Mouse (Mus musculus): ENCODE measurements at regions not wholly inside any gene's neighbourhood (a gene's known extent, or its start where the extent isn't known, plus 50 kb on each side); places are given as distances from the start of the nearest gene placed in this dataset.
"Not testable (repeated sequence)": the region's sequence is repeated elsewhere in the genome, so short reads cannot be mapped to it uniquely, and the experiment has no call there.

DNA sequence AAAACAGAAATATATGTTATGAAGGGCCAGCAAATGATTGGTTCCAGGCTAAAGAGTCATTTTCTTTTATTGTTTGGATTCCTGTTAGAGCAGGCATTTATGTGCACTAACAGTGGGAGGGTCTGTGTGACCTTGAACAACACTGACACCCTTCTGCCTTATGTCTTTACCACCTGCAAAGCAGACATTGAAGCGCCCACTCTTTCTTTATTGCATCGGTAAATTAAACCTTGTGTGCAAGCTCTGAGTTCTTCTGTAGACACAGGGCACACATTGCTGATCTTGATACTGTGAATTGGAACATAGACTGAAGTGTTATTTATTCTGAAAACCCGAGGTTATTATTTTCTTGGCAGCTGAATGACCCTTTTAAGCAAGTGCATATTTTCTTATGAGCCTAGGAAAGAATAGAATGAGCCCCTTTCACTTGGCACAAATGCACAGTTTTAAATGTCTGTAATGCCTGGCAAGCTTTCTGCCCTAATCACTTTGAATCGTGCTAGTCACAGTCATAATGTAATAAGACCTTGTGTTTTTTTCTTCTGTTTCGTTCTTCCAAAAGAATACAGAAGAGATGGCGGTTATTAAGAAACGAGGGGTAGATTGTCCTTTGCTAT, 125.1 kb upstream of the Cobl start:
- DNase-seq (ENCODE audit: extremely low spot score, low read depth, low spot score) = peak; percentile 8

- DNase-seq (ENCODE audit: extremely low spot score, low read depth, low spot score) = not testable (repeated sequence)
These were observed 120.3 kb upstream of the Cobl start for GRCm38 (mm10) chr11:12584851-12585680.

DNA sequence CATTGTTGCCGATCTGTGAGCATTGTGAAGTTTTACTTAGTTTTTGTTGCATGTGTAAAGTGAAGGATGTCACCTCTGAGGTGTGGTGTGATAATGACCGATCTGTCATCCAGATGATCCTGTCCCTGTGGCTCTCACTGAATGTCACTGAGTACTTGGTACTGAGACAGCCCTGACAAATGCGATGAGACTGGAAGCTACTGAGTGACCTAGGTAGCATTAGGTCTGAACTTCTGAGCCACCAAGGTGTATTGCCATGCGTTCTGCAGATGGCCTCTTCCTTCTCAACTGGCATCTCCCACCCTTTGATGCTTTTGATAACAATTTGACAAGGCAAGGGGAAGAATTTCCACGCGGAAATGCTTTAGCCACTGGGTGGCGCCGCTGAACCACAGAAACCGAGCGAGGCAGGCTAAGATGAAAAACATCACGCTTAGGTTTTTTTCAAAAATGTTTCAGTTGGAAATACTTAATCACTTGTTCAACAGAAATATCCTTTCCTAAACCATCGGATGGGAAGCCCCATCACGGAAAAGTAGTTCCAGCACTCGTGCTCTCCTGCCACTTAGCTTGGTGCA, 114.3 kb upstream of the Cobl start:
- no peak for DNase-seq (ENCODE audit: extremely low spot score, low read depth, low spot score)

- DNase-seq (ENCODE audit: extremely low spot score, low read depth, low spot score) = no peak
These were observed 94.9 kb upstream of the Cobl start for GRCm38 (mm10) chr11:12559663-12560062.

- DNase-seq (ENCODE audit: extremely low spot score, low read depth, low spot score) = peak; percentile 35
These were observed 94.4 kb upstream of the Cobl start for GRCm38 (mm10) chr11:12558995-12559633.

DNA sequence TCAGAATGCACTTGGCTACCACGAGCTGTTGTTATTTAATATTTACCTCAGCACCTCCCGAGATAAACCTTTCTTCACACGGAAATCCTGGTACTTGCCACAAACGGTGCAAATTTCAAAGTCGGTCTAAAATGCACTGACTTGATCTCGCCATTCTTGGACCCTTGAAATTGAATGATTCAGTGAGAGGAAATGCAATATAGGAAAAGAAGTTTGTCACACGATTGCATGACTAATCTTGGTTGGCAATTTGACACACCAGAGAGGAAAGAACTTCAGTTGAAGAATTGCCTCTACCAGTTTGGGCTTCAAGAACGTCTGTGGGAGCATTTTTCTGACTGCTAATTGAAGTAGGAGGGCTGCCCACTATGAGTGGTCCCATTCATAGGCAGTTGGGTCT, 93.4 kb upstream of the Cobl start:
- DNase-seq (ENCODE audit: extremely low spot score, low read depth, low spot score) = no peak

DNA sequence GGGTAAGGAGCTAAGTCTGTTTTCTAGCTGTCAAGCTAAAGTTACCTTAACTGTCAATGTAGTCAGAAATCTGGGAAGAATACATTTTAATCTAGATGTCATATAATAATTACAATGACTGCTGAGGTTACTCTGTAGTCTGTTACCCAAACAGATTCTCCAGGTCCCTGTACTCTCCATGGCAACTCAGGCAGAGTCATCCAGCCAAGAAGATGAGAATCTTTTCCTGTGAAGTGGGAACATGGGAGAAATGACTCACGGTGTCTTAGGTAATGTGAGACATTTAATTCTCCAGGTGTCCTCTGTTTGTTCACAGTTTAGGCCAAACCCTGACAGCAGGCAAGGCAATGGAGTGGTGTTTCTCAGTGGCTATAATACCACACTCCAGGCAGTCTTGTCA, 81.0 kb upstream of the Cobl start:
- DNase-seq (ENCODE audit: extremely low spot score, low read depth, low spot score) = no peak

DNA sequence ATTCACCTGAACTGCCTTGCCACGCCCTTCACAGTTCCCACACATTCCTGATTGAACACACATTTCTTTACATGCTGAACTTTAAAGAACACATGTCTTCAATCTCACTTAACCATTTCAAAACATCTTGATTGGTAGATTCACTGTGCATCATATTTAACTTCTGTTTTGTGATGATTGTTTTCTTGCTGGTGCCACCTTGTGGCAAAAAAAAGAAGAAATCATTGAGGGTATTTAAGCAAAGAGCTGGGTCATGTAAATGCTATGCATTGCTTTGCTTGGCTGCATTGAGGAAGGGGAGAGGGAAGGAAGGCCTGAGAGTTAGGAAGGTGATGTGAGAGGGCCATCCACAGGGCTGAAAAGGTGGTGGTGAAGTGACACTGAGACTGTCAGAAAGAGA, 78.3 kb upstream of the Cobl start:
- no peak for DNase-seq (ENCODE audit: extremely low spot score, low read depth, low spot score)

DNA sequence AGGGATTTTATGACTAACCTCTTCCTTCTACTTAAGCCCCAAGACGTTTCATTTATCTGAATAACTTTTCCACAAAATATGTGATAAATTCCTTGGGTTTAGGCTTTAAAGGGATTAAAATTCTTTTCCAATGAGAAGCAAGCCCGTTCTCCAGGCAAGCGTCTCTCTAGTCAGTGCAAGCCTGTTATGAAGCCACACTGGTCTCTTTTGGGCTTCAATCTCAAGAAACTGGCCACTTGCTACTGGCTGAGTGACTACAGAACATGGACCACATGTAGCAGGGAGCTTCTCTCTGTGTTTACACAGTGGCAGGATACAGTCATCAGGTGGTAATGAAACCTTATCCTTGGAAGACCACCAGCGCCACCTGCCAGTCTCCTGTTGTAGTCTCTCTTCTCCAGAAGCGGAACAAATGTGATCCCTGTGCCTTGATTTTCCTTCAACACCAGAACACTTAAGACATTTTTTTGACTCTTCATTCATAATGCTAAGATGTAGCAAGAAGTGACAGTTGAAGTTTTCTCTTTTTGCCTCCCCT, 75.6 kb upstream of the Cobl start:
- DNase-seq (ENCODE audit: extremely low spot score, low read depth, low spot score) = no peak

DNA sequence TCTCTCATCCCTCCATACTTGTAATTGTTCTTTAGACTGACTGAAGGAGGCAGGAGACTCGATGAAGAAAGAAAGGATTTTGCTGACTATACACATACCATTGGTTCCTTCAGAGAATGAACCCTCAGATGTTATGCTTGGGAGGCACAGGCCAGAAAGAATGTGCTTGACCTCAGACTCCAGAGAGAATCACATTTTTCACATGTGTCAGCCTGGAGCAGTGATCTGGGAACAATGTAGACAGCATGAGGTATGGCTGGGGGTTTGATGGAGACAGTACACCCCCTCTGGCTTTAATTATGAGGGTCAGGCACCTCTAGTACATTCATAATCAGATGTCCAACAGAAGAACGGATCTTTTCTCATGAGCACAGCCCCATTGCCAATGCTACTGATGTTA, 70.3 kb upstream of the Cobl start:
- DNase-seq (ENCODE audit: extremely low spot score, low read depth, low spot score) = no peak

- DNase-seq (ENCODE audit: extremely low spot score, low read depth, low spot score) = peak; percentile 16
These were observed 67.5 kb upstream of the Cobl start for GRCm38 (mm10) chr11:12532288-12532687.

DNA sequence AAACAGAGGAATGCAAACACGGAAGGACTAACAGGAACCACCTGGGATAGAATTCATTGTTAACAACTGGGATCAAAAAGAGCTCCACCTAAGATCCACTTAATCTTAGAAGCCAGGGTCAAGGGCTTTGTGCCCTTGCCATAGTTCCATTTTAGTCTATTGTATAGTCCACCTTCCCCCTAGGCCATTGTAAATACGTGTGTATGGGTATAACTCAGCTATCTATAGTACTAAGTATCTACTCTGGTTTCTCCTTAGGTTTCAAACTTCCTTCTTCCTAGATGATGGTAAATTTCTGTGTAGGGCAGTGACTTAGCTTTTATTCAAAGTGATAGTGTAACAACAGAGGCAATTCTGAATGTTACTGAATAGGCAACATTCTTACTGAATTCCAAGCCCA, 57.3 kb upstream of the Cobl start:
- not testable (repeated sequence) for DNase-seq (ENCODE audit: extremely low spot score, low read depth, low spot score)

DNA sequence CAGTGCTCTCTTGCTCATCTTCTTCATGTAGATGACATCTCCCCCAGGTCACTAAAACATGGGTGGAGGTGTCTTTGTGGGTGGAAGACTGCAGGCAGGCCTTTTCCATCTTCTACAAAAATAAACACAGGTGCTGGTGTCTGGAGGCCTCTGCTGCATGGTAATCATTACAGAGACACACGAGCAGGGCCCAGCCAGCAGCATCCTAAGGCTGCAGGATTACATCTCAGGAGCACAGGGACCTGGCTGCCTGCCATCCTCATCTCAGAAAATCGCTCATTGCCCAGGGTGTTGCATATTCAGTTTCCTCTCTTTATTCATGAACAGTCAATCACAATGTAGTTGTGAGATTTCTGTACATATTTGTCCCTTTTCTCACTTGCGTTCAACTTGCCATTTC, 56.5 kb upstream of the Cobl start:
- no peak for DNase-seq (ENCODE audit: extremely low spot score, low read depth, low spot score)

DNA sequence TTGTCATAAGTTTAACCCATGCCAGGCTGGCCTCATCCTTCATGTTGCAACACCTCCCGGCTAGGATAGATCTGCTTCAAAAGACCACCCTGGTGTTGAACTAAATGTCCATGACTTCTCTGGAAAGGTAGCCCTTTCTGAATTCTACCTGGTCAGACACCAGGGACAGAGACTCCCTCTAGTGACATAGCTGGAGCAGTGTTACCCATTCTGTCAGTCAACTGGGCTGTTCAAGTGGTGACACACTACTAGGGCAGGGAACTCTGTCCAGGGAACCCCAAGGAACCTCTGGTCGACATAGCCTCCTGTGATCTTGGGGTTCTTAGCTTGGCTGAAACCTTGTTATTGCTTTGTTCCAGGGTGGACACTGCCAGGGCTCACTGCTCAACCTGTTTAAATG, 51.6 kb upstream of the Cobl start:
- no peak for DNase-seq (ENCODE audit: extremely low spot score, low read depth, low spot score)

Measured in hindlimb bud, embryonic 11.5 days (tissue).